Mouse (Mus musculus) liver, embryonic 11.5 days (tissue): ENCODE results near the gene Gemin7. TPM values are rescaled to one million over a fixed set of nuclear protein-coding genes. Genes with fewer than 3 reads are reported as not detected.

Experiments
- ATAC-seq: fragments of 200-750 bp; cut with Nextera tagmentation; replicated peaks from 2 replicates; pipeline ENCODE4 v1.8.0; 2017; ENCODE audit warnings: moderate number of reproducible peaks, mild to moderate bottlenecking, moderate TSS enrichment, moderate library complexity; ENCODE audit not compliant: low FRiP score
- DNase-seq: peaks from one replicate; pipeline ENCODE4 v3.0.0-alpha.2; 2017; ENCODE audit warnings: low spot score
- H3K27ac ChIP-seq: fragments of 300-500 bp; sonication (generic); 2 replicates; pipeline ENCODE4 v1.5.1; 2014; ENCODE audit warnings: mild to moderate bottlenecking, low read depth, low read length, control low read depth
- H3K27me3 ChIP-seq: fragments of 300-500 bp; sonication (generic); replicated peaks from 2 replicates; pipeline ENCODE4 v1.6.1; 2014; ENCODE audit warnings: low read length, mixed read lengths; ENCODE audit not compliant: control insufficient read depth, insufficient read depth
- H3K36me3 ChIP-seq: fragments of 300-500 bp; sonication (generic); 2 replicates; pipeline ENCODE4 v1.6.1; 2014; ENCODE audit warnings: mild to moderate bottlenecking, low read length, moderate library complexity, mixed read lengths; ENCODE audit not compliant: control insufficient read depth, insufficient read depth
- H3K4me1 ChIP-seq: fragments of 300-500 bp; sonication (generic); replicated peaks from 2 replicates; pipeline ENCODE4 v1.6.1; 2014; ENCODE audit warnings: low read length, mixed read lengths; ENCODE audit not compliant: control insufficient read depth, insufficient read depth
- H3K4me2 ChIP-seq: fragments of 300-500 bp; sonication (generic); 2 replicates; pipeline ENCODE4 v1.6.1; 2014; ENCODE audit warnings: mild to moderate bottlenecking, control low read depth, moderate library complexity
- H3K4me3 ChIP-seq: fragments of 300-500 bp; sonication (generic); 2 replicates; pipeline ENCODE4 v1.5.1; 2014; ENCODE audit warnings: low read depth, low read length, control low read depth
- H3K9ac ChIP-seq: fragments of 300-500 bp; sonication (generic); 2 replicates; pipeline ENCODE4 v1.6.1; 2014; ENCODE audit warnings: low read depth, low read length, control low read depth
- H3K9me3 ChIP-seq: fragments of 300-500 bp; sonication (generic); 2 replicates; pipeline ENCODE4 v1.6.1; 2016; ENCODE audit warnings: low read length, inconsistent platforms, mixed read lengths; ENCODE audit not compliant: control insufficient read depth
- WGBS: fragments of 180-500 bp; shearing (Covaris S2); extraction: QIAGEN DNeasy Blood & Tissue Kit; methylation state at CpG from one replicate; pipeline ENCODE4 v1.1.7; 2014; 5-methylcytosine and 5-hydroxymethylcytosine counted together
- polyA plus RNA-seq: library from polyadenylated mRNA; unstranded; fragments of >200 nt; fragmentation: Nextera tagmentation; extraction: Ambion mirVana; gene quantifications from 2 replicates; pipeline ENCODE4 v1.2.1, GENCODE M21; 2014

The Gemin7 gene
- polyA plus RNA-seq: 133 and 142 TPM in 2 replicates

- Histone ChIP-seq H3K4me2 (peak within 1 kb of the TSS; percentile 99), H3K36me3 (peaks cover 13% of the 10 kb centered on the region; the same call in 1 of the 2 replicates), H3K27me3 (0 out of 2 replicates have a peak, but pooled peaks cover 8% of the 10 kb centered on the region), H3K9ac (peak within 1 kb of the TSS; percentile 66), H3K4me3 (peak within 1 kb of the TSS; percentile 52), H3K27ac (no peak within 1 kb of the TSS), H3K9me3 (no peaks in the 10 kb centered on the region), H3K4me1 (peaks cover 26% of the 10 kb centered on the region)
- peak; percentile 64 for DNase-seq
- ATAC-seq: no peak; the same call in 1 of the 2 replicates
- under 1% methylated on average over 56 of the region's 56 CpGs for WGBS
Measured at GRCm38 (mm10) chr7:19577141-19577852, at the start of gene Gemin7, which contains the start of gene Zfp296. Gene Gemin7, minus strand, starts transcription at chr7:19577595. Gene Zfp296, plus strand, starts transcription at chr7:19577287.

GRCm38 (mm10) chr7:19623433-19623832 lies 46.0 kb upstream of the Gemin7 start:
- Histone ChIP-seq H3K4me2 (no peak overlapping the region), H3K4me3 (no peak overlapping the region), H3K4me1 (peaks cover 6% of the 10 kb centered on the region; the same call in 1 of the 2 replicates), H3K27me3 (peaks cover 6% of the 10 kb centered on the region), H3K9me3 (no peaks in the 10 kb centered on the region), H3K27ac (no peak overlapping the region), H3K36me3 (no peaks in the 10 kb centered on the region), H3K9ac (no peak overlapping the region)
- ATAC-seq: no peak
- WGBS: 59% methylated on average over 2 of the region's 2 CpGs
- DNase-seq: no peak

GRCm38 (mm10) chr7:19622241-19622640 lies 44.8 kb upstream of the Gemin7 start:
- H3K27ac ChIP-seq: no peak overlapping the region
- peaks cover 6% of the 10 kb centered on the region for H3K27me3 ChIP-seq
- ATAC-seq: no peak
- 34% methylated on average over 6 of the region's 6 CpGs for WGBS
- DNase-seq: no peak
- no peaks in the 10 kb centered on the region for H3K9me3 ChIP-seq
- no peaks in the 10 kb centered on the region for H3K36me3 ChIP-seq
- no peak overlapping the region for H3K9ac ChIP-seq
- peaks cover 6% of the 10 kb centered on the region; the same call in 1 of the 2 replicates for H3K4me1 ChIP-seq
- H3K4me2 ChIP-seq: no peak overlapping the region
- no peak overlapping the region for H3K4me3 ChIP-seq

GRCm38 (mm10) chr7:19620811-19621210 lies 43.4 kb upstream of the Gemin7 start:
- no peak overlapping the region for H3K4me3 ChIP-seq
- no peak overlapping the region for H3K27ac ChIP-seq
- WGBS: 90% methylated on average over 7 of the region's 7 CpGs
- no peak overlapping the region for H3K4me2 ChIP-seq
- no peaks in the 10 kb centered on the region for H3K36me3 ChIP-seq
- ATAC-seq (no peak), DNase-seq (no peak)
- peaks cover 6% of the 10 kb centered on the region for H3K27me3 ChIP-seq
- no peaks in the 10 kb centered on the region for H3K9me3 ChIP-seq
- no peak overlapping the region for H3K9ac ChIP-seq
- peaks cover 6% of the 10 kb centered on the region; the same call in 1 of the 2 replicates for H3K4me1 ChIP-seq

- peak; percentile 70 for ATAC-seq
- Histone ChIP-seq H3K36me3 (no peaks in the 10 kb centered on the region), H3K4me2 (peak overlapping the region; percentile 71), H3K9ac (peak overlapping the region; percentile 54), H3K27ac (no peak overlapping the region), H3K9me3 (no peaks in the 10 kb centered on the region), H3K27me3 (peaks cover 6% of the 10 kb centered on the region), H3K4me1 (peaks cover 6% of the 10 kb centered on the region; the same call in 1 of the 2 replicates), H3K4me3 (peak overlapping the region; percentile 36)
- DNase-seq: peak; percentile 67
- WGBS: 12% methylated on average over 35 of the region's 35 CpGs
Measured at GRCm38 (mm10) chr7:19619004-19619801, 41.8 kb upstream of the Gemin7 start.

GRCm38 (mm10) chr7:19615036-19615577 lies 37.7 kb upstream of the Gemin7 start:
- H3K27ac ChIP-seq: no peak overlapping the region
- peaks cover 6% of the 10 kb centered on the region; the same call in 1 of the 2 replicates for H3K4me1 ChIP-seq
- DNase-seq (no peak), ATAC-seq (no peak)
- H3K9me3 ChIP-seq: no peaks in the 10 kb centered on the region
- 82% methylated on average over 12 of the region's 12 CpGs for WGBS
- no peak overlapping the region for H3K4me3 ChIP-seq
- H3K36me3 ChIP-seq: no peaks in the 10 kb centered on the region
- no peak overlapping the region for H3K9ac ChIP-seq
- no peak overlapping the region for H3K4me2 ChIP-seq
- peaks cover 6% of the 10 kb centered on the region for H3K27me3 ChIP-seq

- H3K27me3 ChIP-seq: no peaks in the 10 kb centered on the region
- 79% methylated on average over 5 of the region's 5 CpGs for WGBS
- H3K9ac ChIP-seq: no peak overlapping the region
- no peak overlapping the region for H3K4me3 ChIP-seq
- no peaks in the 10 kb centered on the region for H3K36me3 ChIP-seq
- H3K4me2 ChIP-seq: no peak overlapping the region
- no peaks in the 10 kb centered on the region for H3K4me1 ChIP-seq
- H3K27ac ChIP-seq: no peak overlapping the region
- H3K9me3 ChIP-seq: no peaks in the 10 kb centered on the region
- DNase-seq (no peak), ATAC-seq (no peak)
Measured at GRCm38 (mm10) chr7:19610969-19611368, 33.6 kb upstream of the Gemin7 start.

GRCm38 (mm10) chr7:19609641-19610332 lies 32.4 kb upstream of the Gemin7 start:
- H3K27me3 ChIP-seq: no peaks in the 10 kb centered on the region
- WGBS: 91% methylated on average over 12 of the region's 12 CpGs
- H3K4me3 ChIP-seq: no peak overlapping the region
- H3K36me3 ChIP-seq: no peaks in the 10 kb centered on the region
- no peak for ATAC-seq
- no peak for DNase-seq
- no peak overlapping the region for H3K4me2 ChIP-seq
- no peak overlapping the region for H3K9ac ChIP-seq
- H3K4me1 ChIP-seq: no peaks in the 10 kb centered on the region
- H3K27ac ChIP-seq: no peak overlapping the region
- no peaks in the 10 kb centered on the region for H3K9me3 ChIP-seq
